Mouse (Mus musculus) small intestine, adult 2 months (tissue): ENCODE measurements around the gene Cdh12.

Source experiments
- CTCF ChIP-seq: fragments of 200-500 bp; IDR thresholded peaks from 2 replicates; pipeline ENCODE4 v1.5.1; 2012; ENCODE audit warnings: low read depth, mild to moderate bottlenecking, control low read depth, inconsistent platforms, low read length, moderate library complexity, mixed read lengths; ENCODE audit not compliant: insufficient replicate concordance, insufficient read length; ENCODE audit errors: extremely low read depth
- POLR2A ChIP-seq: fragments of 200-500 bp; IDR thresholded peaks from 2 replicates; pipeline ENCODE4 v1.6.1; 2012; ENCODE audit warnings: low read depth, mild to moderate bottlenecking, control low read depth, inconsistent platforms, low read length, moderate library complexity

- TF ChIP-seq POLR2A, result no peak
- no peak for TF ChIP-seq CTCF
These were observed 494.9 kb downstream of the Cdh12 start for GRCm38 (mm10) chr15:20944000-20944399.
